Mouse (Mus musculus): ENCODE results near the gene Atoh8. TPM values are rescaled to one million over a fixed set of nuclear protein-coding genes. Genes with fewer than 3 reads are reported as not detected.

The Atoh8 gene
- total RNA-seq (2017), result 0.39 and 0.82 TPM in 2 replicates

GRCm38 (mm10) chr6:72235098-72235806, at the start of gene Atoh8:
Atoh8 (minus strand) TSS chr6:72235577.
- peak; percentile 45 for ATAC-seq (replicated peaks; ENCODE audit: low read depth, poor library complexity, severe bottlenecking)

DNA sequence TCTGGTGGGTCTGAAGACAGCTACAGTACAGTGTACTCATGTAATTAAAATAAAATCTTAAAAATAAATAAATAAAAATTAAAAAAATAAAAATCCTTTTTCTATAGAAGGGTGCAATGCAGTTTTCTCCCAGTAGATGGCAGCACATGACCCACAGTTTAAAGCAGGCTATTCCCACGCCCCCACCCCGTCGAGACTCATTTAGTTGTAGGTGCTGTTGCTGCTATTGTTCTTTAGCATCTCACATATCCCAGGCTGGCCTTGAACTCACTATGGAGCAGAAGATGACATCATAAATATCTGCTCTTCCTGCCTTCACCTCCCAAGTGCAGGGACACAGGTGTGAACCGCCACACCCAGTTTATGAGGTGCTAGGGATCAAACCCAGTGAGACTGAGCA, 48.5 kb upstream of the Atoh8 start:
- peak; percentile 51; the same call in 1 of the 2 replicates for ATAC-seq (replicated peaks; ENCODE audit: low read depth, poor library complexity, severe bottlenecking)

DNA sequence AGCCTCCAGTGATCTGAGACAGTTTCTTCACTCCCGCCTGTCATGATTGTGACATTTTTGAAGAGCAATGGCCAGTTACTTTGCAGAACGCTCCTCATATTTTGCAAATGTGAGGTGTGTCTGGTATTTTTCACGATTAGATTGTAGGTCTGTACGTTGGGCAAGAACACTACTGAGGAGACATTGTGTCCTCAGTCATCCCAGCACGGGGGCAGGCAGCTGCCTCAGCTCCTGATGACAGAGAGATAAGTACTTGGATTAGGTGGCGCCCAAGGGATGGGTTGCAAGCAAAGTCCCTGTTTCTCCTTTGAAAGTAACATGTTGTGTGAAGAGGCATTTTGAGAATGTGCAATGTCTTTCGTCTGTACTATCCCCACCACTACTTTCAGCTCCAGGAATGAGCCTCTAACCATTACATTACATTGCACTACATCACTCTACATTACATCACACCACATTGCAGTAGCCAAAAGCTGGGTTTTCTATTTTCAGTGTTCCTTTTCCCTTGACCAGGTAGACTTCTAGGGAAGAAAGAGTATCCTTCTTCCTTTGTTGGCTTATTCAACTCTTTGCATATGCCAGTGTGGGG, 45.1 kb upstream of the Atoh8 start:
- ATAC-seq (replicated peaks; ENCODE audit: low read depth, poor library complexity, severe bottlenecking), result no peak

DNA sequence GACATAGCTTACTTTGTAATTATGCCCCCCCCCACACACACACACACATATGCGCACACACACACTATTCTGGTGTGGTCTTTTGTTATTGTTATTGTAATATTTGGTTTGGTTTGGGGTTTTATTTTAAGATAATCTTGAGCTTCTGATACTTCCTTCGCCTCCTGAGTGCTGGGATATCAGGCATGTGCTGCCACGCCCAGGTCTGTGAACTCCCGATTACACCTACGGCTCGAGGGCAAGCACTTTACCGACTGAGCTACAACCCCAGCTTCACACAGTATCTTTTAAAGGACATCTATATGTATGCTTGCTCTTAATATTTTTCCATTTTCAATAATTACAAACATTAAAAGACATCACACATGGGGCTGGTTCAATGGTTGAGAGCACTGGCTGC, 44.1 kb upstream of the Atoh8 start:
- ATAC-seq (replicated peaks; ENCODE audit: low read depth, poor library complexity, severe bottlenecking), result peak; percentile 52

- no peak for ATAC-seq (replicated peaks; ENCODE audit: low read depth, poor library complexity, severe bottlenecking)
Observed at GRCm38 (mm10) chr6:72278835-72279234, 43.5 kb upstream of the Atoh8 start.

- peak; percentile 48 for ATAC-seq (replicated peaks; ENCODE audit: low read depth, poor library complexity, severe bottlenecking)
Observed at GRCm38 (mm10) chr6:72277508-72278166, 42.3 kb upstream of the Atoh8 start.

DNA sequence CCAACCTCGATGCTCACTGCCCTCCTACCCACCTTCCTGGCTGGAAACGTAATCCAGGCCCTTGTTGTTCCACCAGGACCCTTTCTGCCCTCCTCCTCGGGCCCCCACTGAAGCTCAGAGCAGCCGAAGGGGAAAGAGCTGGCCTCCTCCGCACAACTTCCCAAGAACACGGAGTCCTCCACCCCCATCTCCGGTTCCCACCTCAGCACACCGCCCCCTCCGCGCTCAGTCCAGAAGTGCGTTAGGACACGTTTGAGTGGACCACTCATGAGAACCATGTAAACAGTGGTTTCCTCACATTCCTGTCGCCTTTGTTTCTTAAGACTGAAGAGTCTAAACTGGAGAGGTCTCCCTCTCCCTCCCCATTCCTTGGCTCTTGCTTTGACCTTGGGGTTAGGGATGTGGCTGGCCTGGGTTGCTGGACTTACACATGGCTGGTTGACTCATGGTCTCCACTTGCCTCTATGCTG, 41.6 kb upstream of the Atoh8 start:
- no peak for ATAC-seq (replicated peaks; ENCODE audit: low read depth, poor library complexity, severe bottlenecking)

GRCm38 (mm10) chr6:72276141-72276540, 40.8 kb upstream of the Atoh8 start:
- no peak for ATAC-seq (replicated peaks; ENCODE audit: low read depth, poor library complexity, severe bottlenecking)

DNA sequence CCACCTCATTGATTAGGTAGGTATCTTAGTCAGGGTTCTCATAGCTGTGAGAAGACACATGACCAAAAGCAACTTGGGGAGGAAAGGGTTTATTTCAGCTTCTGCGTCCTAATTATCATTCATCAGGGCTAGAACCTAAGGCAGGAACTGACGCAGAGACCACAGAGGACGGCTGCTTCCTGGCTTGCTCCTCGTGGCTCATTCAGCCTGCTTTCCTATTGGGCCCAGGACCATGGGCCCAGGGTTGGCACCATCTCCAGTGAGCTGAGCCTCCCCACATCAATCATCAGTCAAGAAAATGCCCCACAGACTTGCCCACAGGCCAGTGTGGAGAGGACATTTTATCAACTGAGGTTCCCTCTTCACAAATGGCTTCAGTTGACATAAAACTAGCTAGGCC, 40.1 kb upstream of the Atoh8 start:
- ATAC-seq (replicated peaks; ENCODE audit: low read depth, poor library complexity, severe bottlenecking), result peak; percentile 86

- no peak for ATAC-seq (replicated peaks; ENCODE audit: low read depth, poor library complexity, severe bottlenecking)
Observed at GRCm38 (mm10) chr6:72273153-72273552, 37.8 kb upstream of the Atoh8 start.

DNA sequence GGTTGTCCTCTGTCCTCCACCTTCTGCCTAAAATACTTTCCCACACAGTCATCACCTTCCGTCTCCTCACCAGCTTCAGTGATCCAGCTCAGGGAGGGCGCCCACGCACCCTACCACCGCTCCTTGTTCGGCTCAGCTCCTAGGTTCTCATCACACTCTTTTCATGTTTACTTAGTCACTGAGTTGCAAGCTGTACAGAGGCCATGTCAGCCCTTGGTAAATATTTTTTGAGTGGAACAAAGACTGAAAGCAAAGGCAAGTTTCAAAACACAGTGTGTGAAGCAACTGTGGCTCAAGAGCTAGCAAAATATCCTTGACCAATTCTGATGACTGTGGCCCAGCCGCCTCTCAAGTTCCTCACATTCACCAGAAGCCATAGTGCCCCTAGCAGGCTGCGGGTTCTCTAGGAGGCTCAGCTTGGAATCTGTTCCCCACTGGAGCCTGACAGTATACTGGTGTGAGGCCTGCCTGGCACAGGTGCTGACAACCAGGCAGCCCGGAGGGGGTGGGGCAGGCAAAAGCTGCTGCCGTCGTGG, 36.9 kb upstream of the Atoh8 start:
- ATAC-seq (replicated peaks; ENCODE audit: low read depth, poor library complexity, severe bottlenecking), result no peak

DNA sequence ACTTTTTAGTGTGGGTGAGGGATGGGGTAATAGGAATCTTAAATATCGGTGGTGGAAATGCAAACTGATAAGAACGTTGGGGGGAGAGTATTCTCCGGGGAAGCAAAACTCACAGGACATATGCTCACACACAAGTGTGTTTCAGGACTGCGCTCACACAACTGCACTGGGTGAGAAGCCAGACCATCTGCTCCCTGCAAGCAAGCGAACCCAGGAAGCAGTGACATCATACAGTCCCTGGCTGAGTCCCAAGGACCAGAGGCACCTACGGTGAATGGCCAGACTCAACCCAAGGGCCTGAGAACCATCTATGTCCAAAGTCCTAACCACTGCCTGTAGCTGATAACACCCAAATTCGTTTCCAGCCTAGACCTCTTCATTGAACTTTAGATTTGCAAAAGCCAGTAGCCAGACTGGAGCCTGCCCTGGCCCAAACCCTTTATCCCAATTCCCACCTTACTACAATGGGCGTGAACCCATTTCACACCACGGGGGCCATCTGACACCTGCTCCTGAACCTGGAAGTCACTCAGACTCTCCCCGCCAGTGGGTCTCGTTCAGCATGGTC, 35.7 kb upstream of the Atoh8 start:
- ATAC-seq (replicated peaks; ENCODE audit: low read depth, poor library complexity, severe bottlenecking), result no peak

DNA sequence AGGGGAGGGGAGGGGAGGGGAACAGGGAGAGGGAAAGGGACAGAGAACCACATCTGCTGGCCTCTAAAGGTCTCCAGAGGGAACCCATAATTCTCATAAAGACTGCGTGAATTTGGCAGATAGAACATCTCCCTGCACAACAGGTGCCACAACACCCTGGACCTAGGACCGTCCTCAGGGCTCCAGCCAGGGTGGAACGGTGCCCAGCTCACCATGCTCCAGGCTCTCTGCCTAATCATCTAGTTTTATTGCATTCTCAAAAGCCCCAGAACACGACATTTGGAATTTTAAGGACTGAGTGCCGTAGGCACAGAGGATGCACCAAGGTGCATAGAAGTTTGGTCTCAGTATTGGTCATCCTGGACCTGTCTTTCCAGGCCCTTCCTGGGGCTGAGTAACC, 34.9 kb upstream of the Atoh8 start:
- ATAC-seq (replicated peaks; ENCODE audit: low read depth, poor library complexity, severe bottlenecking), result no peak

- no peak for ATAC-seq (replicated peaks; ENCODE audit: low read depth, poor library complexity, severe bottlenecking)
Observed at GRCm38 (mm10) chr6:72268149-72268847, 32.9 kb upstream of the Atoh8 start.

- ATAC-seq (replicated peaks; ENCODE audit: low read depth, poor library complexity, severe bottlenecking), result peak; percentile 82
Observed at GRCm38 (mm10) chr6:72265664-72266063, 30.3 kb upstream of the Atoh8 start.

DNA sequence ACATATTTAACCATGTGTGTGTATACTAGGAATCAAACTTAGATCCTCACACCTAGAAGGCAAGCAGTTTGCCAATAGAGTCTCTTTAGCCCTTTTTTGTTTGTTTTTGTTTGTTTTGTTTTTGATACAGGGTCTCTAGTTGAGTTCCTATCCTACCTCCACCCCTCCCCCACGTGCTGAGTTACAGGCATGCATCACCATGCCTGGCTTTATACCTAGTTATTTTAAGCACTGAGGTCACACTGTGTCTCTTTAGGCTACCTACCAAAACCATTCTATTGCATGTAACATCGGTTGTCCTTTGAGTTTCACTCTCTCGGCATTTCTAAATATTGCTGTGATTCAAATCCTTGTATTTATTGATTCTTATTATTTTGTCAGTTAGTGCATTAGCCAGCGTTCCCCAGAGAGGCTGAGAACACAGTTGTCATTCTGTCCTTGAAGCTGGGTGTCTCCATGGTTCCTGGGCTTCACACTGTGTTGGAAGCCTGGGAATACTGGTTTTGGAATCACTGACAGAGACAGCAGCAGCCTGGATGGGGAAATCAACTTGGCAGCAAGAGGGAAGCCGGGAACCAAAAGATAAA, 28.4 kb upstream of the Atoh8 start:
- ATAC-seq (replicated peaks; ENCODE audit: low read depth, poor library complexity, severe bottlenecking), result no peak

DNA sequence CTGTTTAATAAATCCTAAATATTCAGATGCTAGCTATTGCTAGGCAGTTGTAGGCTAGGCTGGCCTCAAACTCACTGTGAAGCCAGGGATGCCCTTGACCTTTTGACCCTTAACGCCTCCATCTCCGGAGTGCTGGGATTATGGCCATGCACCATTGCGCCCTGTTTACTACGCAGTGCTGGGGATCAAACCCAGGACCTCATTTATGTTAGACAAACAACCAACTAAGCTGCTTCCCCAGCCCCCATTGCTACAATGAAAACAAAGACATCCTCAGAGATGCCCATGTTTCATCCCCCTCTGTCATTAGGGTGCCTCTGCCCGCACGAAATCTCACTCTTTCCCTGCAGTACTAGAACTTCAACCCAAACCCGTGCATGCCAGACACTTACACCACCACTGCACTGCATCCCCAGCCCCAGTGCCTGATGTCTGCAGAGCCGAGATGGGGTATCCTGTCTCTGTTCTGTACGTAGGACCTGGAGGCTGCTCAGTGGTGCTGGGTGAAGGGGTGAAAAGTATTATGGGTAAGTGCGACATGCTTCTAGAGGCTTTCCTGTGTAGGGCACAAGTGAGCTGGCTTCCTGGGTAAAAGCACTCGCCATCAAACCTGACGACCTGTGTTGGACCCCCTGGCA, 26.4 kb upstream of the Atoh8 start:
- ATAC-seq (replicated peaks; ENCODE audit: low read depth, poor library complexity, severe bottlenecking), result no peak

DNA sequence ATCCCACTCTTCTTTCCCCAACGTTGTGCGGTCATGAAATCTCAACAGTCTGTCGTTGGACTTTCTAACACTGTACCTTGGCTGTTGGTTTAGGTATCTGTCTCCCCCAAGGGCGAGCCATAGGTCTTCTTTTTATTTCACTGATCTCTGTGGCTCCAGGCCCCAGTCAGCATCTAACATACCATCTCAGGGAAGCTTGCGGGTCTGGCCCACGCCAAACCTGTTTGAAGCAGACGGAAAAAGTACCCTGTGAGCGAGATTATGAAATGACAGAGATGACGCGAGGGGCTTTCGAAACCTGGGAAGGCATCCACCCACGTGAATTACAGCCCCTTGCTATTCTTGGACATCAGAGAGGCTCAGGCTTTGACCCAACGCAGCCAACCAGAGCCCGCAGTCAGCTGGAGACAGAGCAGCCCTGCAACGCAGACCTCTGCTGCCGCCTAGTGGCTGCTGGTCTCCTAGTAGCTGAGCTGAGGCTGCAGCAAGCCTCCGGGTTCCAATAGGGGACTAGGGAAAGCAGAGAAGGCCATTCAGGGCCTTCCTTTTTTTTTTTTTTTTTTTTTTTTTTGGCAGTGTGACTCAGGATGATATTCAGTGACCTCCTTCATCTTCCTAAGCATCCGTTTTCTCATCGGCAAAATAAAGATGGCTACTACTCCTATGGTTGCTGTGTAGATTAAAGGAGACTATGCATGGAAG, 25.8 kb upstream of the Atoh8 start:
- ATAC-seq (replicated peaks; ENCODE audit: low read depth, poor library complexity, severe bottlenecking), result peak; percentile 88

DNA sequence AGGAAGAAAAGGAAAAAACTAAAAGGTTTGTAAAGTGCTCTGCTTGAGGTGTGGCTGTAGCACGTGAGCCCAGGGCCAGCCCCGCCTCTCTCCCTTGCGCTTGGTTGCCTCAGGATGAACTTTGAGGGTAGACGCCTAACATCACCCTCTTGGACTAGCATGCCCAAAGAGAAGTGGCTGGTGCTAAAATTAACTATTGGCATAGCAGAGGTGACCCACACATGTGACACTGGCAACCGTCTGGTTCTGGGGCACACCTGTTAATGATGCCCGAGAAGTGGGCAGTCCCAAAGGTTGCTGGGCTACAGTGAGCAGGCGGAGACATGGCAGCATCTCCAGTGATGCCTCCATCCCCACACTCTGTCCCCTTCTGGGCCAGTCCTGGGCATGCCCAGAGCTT, 24.1 kb upstream of the Atoh8 start:
- no peak for ATAC-seq (replicated peaks; ENCODE audit: low read depth, poor library complexity, severe bottlenecking)

Measured in common myeloid progenitor, adult 5-6 weeks (primary cell).